Mouse (Mus musculus) spleen, adult 2 months (tissue): ENCODE results near the gene Pfdn6.

Source experiments
- CTCF ChIP-seq: fragments of 200-500 bp; IDR thresholded peaks from 2 replicates; pipeline ENCODE4 v1.5.1; 2011; ENCODE audit warnings: mild to moderate bottlenecking, inconsistent platforms; ENCODE audit not compliant: insufficient read depth, insufficient read length, insufficient replicate concordance; ENCODE audit errors: extremely low read depth
- POLR2A ChIP-seq: fragments of 200-500 bp; IDR thresholded peaks from 2 replicates; pipeline ENCODE4 v1.6.1; 2011; ENCODE audit warnings: low read depth, low read length, inconsistent platforms

DNA sequence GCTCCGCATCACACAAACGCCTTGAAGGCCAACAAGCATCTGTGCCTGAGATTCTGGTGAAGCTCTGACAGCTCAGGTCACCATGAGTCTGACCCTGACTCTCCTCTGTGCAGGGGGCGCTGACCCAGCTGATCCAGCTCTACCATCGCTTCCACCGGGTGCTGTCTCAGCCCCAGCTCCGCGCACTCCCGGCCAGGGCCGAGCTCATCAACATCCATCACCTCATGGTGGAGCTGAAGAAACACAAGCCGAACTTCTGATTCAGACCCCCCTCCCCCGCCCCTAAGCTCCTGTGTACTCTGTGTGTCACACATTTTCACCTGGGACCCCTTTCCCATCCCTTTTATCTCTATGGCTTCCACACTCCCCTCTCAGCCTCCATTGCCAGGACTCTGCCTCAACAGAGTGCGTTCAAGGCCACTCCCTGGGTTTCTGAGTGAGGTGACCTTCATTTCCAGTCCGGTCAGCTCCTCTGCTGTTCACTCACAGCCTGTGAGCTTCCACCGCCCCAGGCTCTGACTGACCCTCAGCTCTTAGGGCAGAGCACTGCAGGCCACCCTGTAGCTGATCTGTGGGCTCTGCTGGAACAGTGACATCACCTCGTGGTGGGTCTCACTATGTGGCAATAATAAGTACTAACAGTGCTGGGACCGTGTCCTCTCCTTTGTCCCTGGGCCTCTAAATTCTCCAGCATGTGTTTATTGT, 25.9 kb upstream of the Pfdn6 start:
- TF ChIP-seq CTCF (no peak), POLR2A (no peak)
